Mouse (Mus musculus): ENCODE measurements around the gene Rhbdd1.

Gene Rhbdd1

GRCm38 (mm10) chr1:82364047-82364446, 47.8 kb downstream of the Rhbdd1 start:
- DNase-seq (ENCODE audit: low spot score in 2 of 2), result no peak

- no peak for DNase-seq (ENCODE audit: low spot score in 2 of 2)
Measured at GRCm38 (mm10) chr1:82364468-82364867, 48.2 kb downstream of the Rhbdd1 start.

- no peak for DNase-seq (ENCODE audit: low spot score in 2 of 2)
Measured at GRCm38 (mm10) chr1:82371636-82372428, 55.6 kb downstream of the Rhbdd1 start.

- DNase-seq (ENCODE audit: low spot score in 2 of 2), result no peak
Measured at GRCm38 (mm10) chr1:82373924-82374323, 57.7 kb downstream of the Rhbdd1 start.

- no peak for DNase-seq (ENCODE audit: low spot score in 2 of 2)
Measured at GRCm38 (mm10) chr1:82374831-82375358, 58.6 kb downstream of the Rhbdd1 start.

- no peak for DNase-seq (ENCODE audit: low spot score in 2 of 2)
Measured at GRCm38 (mm10) chr1:82375452-82375851, 59.2 kb downstream of the Rhbdd1 start.

GRCm38 (mm10) chr1:82381946-82382345, 65.7 kb downstream of the Rhbdd1 start:
- no peak for DNase-seq (ENCODE audit: low spot score in 2 of 2)

GRCm38 (mm10) chr1:82384106-82384505, 67.9 kb downstream of the Rhbdd1 start:
- peak in 1 of 2 experiments; percentile 37 for DNase-seq (ENCODE audit: low spot score in 2 of 2)

GRCm38 (mm10) chr1:82385054-82385453, 68.8 kb downstream of the Rhbdd1 start:
- DNase-seq (ENCODE audit: low spot score in 2 of 2), result no peak

GRCm38 (mm10) chr1:82385827-82386230, 69.6 kb downstream of the Rhbdd1 start:
- DNase-seq (ENCODE audit: low spot score in 2 of 2), result peak in 1 of 2 experiments; percentile 14

GRCm38 (mm10) chr1:82386814-82387771, 70.8 kb downstream of the Rhbdd1 start:
- no peak for DNase-seq (ENCODE audit: low spot score in 2 of 2)

- DNase-seq (ENCODE audit: low spot score in 2 of 2), result no peak
Measured at GRCm38 (mm10) chr1:82389371-82389770, 73.1 kb downstream of the Rhbdd1 start.

- DNase-seq (ENCODE audit: low spot score in 2 of 2), result no peak
Measured at GRCm38 (mm10) chr1:82395371-82395770, 79.1 kb downstream of the Rhbdd1 start.

GRCm38 (mm10) chr1:82407786-82408185, 91.5 kb downstream of the Rhbdd1 start:
- DNase-seq (ENCODE audit: low spot score in 2 of 2), result no peak

GRCm38 (mm10) chr1:82409271-82409670, 93.0 kb downstream of the Rhbdd1 start:
- no peak for DNase-seq (ENCODE audit: low spot score in 2 of 2)

GRCm38 (mm10) chr1:82410548-82410947, 94.3 kb downstream of the Rhbdd1 start:
- no peak for DNase-seq (ENCODE audit: low spot score in 2 of 2)

- no peak for DNase-seq (ENCODE audit: low spot score in 2 of 2)
Measured at GRCm38 (mm10) chr1:82411521-82411920, 95.3 kb downstream of the Rhbdd1 start.

GRCm38 (mm10) chr1:82412085-82412484, 95.8 kb downstream of the Rhbdd1 start:
- no peak for DNase-seq (ENCODE audit: low spot score in 2 of 2)

GRCm38 (mm10) chr1:82414434-82415045, 98.3 kb downstream of the Rhbdd1 start:
- DNase-seq (ENCODE audit: low spot score in 2 of 2), result no peak

- no peak for DNase-seq (ENCODE audit: low spot score in 2 of 2)
Measured at GRCm38 (mm10) chr1:82415641-82416040, 99.4 kb downstream of the Rhbdd1 start.

GRCm38 (mm10) chr1:82427729-82428128, 111.5 kb downstream of the Rhbdd1 start:
- DNase-seq (ENCODE audit: low spot score in 2 of 2), result no peak

- no peak for DNase-seq (ENCODE audit: low spot score in 2 of 2)
Measured at GRCm38 (mm10) chr1:82429061-82429460, 112.8 kb downstream of the Rhbdd1 start.

All from cerebellum, postnatal 4 days (tissue).